Mouse (Mus musculus): Measurements from ENCODE around the gene Vmn1r237.

Gene Vmn1r237

DNA sequence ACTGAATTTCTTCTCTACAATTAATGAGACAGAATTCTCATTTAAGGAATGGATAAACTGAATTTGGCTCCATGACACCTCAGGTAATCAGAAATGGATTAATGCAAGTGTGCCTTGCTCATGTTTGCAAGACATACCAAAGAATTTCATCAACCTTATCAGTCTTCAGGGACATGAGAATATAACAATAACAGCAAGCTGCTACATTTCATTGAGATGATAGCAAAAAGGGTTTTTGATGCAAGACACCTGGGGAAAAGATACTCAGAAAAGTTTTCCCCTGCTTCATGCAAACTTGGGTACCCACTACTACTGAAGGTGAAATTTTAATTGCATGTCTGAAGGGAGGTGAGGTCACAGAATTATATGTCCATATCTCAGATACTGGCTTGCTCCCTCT lies at the start of gene Vmn1r237:
Vmn1r237 (plus strand) TSS at position 301 of the 400 bp plus-strand sequence.
- DNase-seq (ENCODE audit: extremely low spot score, low read depth, low spot score) = no peak

GRCm38 (mm10) chr17:21272103-21272502 lies 39.6 kb upstream of the Vmn1r237 start:
- peak; percentile 69 for DNase-seq (ENCODE audit: extremely low spot score, low read depth, low spot score)

DNA sequence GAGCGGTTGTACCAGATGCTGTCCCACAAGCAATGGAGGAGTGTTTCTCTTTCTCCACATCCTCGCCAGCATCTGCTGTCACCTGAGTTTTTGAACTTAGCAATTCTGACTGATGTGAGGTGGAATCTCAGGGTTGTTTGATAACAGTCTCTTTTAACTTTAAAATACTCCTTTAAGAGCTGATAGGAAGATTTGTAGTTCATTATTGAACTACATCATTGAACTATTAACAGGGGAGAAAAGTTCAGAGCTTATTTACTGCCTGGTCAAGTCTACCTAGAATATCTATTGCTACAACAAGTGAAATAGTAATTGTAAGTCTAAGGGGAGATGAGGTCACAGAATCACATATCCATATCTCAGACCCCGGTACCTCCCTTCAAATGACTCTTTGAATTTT lies 29.0 kb upstream of the Vmn1r237 start, which contains the start of gene Vmn1r236:
Vmn1r236 (plus strand) TSS at position 301 of the 400 bp plus-strand sequence.
- DNase-seq (ENCODE audit: extremely low spot score, low read depth, low spot score) = no peak

- no peak for DNase-seq (ENCODE audit: extremely low spot score, low read depth, low spot score)
These were observed 27.3 kb upstream of the Vmn1r237 start for GRCm38 (mm10) chr17:21284395-21284794.

- no peak for DNase-seq (ENCODE audit: extremely low spot score, low read depth, low spot score)
These were observed 22.0 kb upstream of the Vmn1r237 start for GRCm38 (mm10) chr17:21289695-21290094.
